Mouse (Mus musculus) NIH3T3 (cell line): ENCODE measurements at regions not wholly inside any gene's neighbourhood (a gene's known extent, or its start where the extent isn't known, plus 50 kb on each side); places are given as distances from the start of the nearest gene placed in this dataset.

ENCODE experiments used
- DNase-seq: peaks from one replicate; pipeline ENCODE4 v3.0.0-alpha.2; 2012; ENCODE audit warnings: low read depth

GRCm38 (mm10) chr13:19523686-19524085, 96.0 kb downstream of the Epdr1 start:
- DNase-seq: no peak

DNA sequence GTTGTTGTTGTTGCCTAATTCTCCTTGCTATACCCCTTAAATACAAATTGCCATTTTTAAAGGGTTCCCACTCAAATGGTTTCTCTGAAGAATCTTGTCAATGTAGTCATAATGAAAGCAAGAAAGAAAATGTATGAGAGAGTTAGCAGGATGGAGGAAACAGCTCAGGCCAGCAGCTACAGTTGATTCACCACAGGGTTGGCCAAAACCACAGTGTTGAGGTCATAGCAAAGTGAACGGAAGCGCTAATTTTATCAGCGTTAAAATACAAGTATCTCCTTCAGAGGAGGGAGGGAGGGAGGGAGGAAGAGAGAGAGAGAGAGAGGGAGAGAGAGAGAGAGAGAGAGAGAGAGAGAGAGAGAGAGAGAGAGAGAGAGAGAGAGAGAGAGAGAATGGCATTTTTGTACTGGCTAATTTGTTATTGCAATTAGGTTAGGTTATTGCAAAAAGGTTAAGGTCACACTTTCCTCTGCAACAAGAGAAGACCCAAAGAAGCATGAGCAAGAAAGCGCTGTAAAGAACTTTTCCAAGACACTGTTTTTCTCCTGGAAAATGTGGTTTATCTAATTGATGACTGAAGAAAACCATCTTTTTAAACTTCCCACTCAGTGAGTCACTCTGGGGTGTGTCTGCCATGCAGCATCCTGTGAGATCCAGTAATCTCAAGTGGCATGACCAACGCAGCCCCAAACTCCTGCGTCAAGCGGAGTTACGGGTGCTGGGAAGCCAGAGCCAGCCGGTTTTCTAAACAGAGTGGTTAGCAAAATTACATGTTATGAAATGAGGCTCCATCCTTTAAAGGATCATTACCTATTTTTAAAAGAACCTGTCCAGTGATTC, 101.6 kb downstream of the Epdr1 start:
- DNase-seq: peak; percentile 2

- no peak for DNase-seq
Measured at GRCm38 (mm10) chr13:19514844-19515555, 104.7 kb downstream of the Epdr1 start.

GRCm38 (mm10) chr13:19506543-19506942, 110.9 kb upstream of the Stard3nl start:
- DNase-seq: no peak

GRCm38 (mm10) chr13:19504241-19504640, 108.6 kb upstream of the Stard3nl start:
- no peak for DNase-seq

GRCm38 (mm10) chr13:19482198-19482597, 86.6 kb upstream of the Stard3nl start:
- no peak for DNase-seq

- no peak for DNase-seq
Measured at GRCm38 (mm10) chr13:19474041-19474440, 78.4 kb upstream of the Stard3nl start.

DNA sequence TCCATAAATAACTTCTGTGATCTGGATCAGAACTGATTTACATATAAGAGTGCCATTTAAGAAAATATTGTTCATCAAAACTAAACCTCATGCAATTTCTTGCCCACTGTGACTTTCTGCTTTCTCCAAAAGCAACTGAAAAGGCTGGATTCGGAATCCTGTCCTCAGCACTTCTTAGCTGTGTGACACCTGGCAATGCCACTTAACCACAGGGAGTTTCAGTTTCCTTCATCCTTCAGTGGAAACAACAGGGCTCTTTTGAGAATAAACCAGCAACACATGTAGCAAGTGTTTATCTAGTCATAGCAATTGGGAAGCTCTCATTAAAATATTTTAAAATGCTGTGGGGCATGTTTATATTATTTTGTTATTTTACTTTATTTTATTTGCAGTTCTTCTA, 75.1 kb upstream of the Stard3nl start:
- DNase-seq: no peak

GRCm38 (mm10) chr13:19466722-19467384, 71.3 kb upstream of the Stard3nl start:
- DNase-seq: no peak

DNA sequence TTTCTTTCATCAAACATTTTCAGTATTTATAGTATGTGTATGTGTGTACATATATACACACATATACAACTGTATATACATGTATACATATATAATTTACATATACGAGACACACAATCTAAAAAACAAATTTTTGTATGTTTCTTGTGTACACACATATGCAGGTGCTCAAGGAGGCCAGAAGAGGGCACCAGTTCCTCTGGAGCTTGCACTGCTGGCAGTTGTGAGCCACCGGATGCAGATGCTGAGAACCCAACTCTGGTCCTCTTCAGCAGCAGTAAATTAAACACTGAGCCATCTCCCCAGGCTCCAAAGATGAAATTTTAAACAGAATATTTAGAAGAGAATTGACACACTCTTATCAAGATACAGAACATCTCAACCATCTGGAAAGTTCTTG, 67.4 kb upstream of the Stard3nl start:
- no peak for DNase-seq

DNA sequence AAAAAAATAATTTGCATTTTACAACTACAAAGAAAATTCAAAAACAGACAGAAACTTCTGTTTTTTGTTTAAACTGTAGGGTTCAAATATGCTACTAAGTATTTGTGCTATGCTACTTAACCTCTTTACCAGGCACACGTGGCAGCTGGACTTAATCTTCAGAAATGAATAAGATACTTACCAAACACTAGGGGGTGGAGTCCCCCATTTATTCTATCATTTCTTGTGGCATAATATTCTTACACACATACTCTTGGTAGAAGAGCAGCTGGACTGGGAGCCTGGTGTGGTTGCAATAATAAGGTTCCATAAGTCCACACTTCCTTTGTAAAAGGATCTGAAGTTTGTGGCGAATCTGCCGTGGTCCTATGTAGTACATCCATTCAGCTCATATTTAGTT, 53.8 kb upstream of the Stard3nl start:
- peak; percentile 2 for DNase-seq
